Mouse (Mus musculus): Measurements from ENCODE around the gene Gzmg.

DNA sequence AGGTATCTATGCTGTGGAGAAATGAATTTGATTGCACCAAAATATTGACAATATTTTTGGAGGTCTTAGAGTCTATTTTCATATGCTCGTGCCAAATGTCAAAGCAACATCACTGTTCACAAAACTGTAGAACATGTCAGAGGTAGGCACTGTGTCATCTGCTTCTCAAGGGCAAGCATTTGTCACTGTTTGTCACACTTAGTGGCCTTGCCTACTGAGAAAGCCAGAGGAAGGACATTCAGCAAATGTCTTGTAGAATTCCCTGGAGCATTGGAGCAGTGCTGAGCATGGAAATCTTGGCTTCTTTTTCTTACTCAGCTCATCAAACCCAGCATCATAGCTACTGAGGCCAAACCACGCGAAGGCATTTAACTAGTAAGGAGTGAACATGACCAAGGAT lies 35.9 kb downstream of the Gzmg start:
- TF ChIP-seq EP300 (IDR thresholded peaks at IDR 0.05; ENCODE audit: insufficient read depth, low read depth, low read length) (no peak), CTCF (IDR thresholded peaks at IDR 0.05; ENCODE audit: low read depth, low read length) (no peak)

All from ES-Bruce4 (cell line).